Mouse (Mus musculus) cerebellum, adult 2 months (tissue): ENCODE measurements at regions not wholly inside any gene's neighbourhood (a gene's known extent, or its start where the extent isn't known, plus 50 kb on each side); places are given as distances from the start of the nearest gene placed in this dataset.

Experiments used
- CTCF ChIP-seq: fragments of 200-500 bp; IDR thresholded peaks from 2 replicates; pipeline ENCODE4 v1.5.1; 2011; ENCODE audit warnings: low read depth, mild to moderate bottlenecking, control low read depth, low read length, moderate library complexity, borderline replicate concordance; ENCODE audit not compliant: insufficient read depth
- POLR2A ChIP-seq: fragments of 200-500 bp; IDR thresholded peaks from 2 replicates; pipeline ENCODE4 v1.6.1; 2011; ENCODE audit warnings: low read length, control low read depth, borderline replicate concordance; ENCODE audit not compliant: insufficient read depth

DNA sequence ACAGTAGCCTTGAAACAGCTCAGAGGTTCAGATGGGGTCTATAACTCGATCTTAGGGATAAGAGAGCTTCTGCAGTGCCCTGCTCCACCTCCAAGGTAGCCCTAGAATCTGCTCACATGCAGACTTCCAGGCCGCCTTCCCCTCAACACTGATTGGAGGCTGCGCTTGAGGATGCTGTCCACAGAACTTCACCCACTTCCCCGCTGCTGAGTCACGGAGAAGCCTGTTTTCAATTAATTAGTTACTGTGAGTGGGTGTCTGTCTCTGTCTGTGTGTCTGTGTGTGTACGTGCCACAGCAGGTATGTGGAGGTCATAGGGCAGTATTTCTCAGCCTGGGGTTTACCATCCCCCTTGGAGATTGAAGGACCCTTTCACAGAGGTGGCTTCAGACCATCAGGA, 128.2 kb downstream of the Asb1 start:
- TF ChIP-seq CTCF, result no peak
- no peak for TF ChIP-seq POLR2A
